Mouse (Mus musculus) adrenal gland, postnatal 14 days (tissue): ENCODE results near the gene Dnaja1. TPM values are rescaled to one million over a fixed set of nuclear protein-coding genes. Genes with fewer than 3 reads are reported as not detected.

Experiments used
- DNase-seq: peaks from one replicate; pipeline ENCODE4 v3.0.0; 2021; ENCODE audit warnings: mixed read lengths
- microRNA-seq, 2 experiments: library from miRNA; unstranded; fragments of <30 nt; microRNA quantifications; one replicate each; pipeline ENCODE4 v1.2.0; 2021
- total RNA-seq: library from RNA; stranded (reverse); gene quantifications from 2 replicates; pipeline ENCODE4 v1.2.3, GENCODE M21; 2021

The Dnaja1 gene
- total RNA-seq, 1 experiment from 2014 or later: 409 TPM

GRCm38 (mm10) chr4:40735351-40735750 lies 13.4 kb downstream of the Dnaja1 start:
- no peak for DNase-seq

GRCm38 (mm10) chr4:40757157-40757779 lies 35.3 kb downstream of the Dnaja1 start:
- DNase-seq: peak; percentile 57

DNA sequence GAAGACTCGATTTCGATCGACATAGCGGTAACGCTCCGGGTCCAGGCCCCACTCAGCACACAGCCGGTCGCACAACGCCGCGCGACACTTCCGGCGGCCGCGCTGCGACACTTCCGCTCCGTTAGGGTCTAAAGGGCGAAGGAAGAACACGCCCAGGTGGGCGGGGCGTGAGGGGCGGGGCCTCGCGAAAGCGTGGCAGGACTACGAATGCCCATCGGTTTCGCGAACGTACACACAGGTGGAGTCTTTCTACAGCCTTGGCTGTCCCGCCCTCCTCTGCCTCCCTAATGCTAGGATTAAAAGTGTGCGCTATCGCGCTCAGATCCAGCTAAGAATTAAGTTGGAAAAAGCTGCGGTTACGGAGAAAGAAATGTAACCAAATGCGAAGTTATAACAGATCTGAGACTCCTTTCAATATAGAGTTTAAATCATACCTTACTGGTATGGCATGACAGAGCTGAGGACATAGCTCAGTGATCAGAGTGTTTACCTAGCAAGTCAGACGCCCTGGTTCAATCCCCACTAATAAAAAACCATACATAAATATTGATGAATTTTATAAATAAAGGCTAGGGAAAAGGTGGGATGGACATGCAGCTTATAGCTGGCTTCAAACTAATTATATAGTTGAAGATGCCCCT lies 36.0 kb downstream of the Dnaja1 start, which contains the start of gene Smu1:
TSS of gene Smu1 (minus strand) at position 144 of the 641 bp plus-strand sequence.
- peak; percentile 98 for DNase-seq

DNA sequence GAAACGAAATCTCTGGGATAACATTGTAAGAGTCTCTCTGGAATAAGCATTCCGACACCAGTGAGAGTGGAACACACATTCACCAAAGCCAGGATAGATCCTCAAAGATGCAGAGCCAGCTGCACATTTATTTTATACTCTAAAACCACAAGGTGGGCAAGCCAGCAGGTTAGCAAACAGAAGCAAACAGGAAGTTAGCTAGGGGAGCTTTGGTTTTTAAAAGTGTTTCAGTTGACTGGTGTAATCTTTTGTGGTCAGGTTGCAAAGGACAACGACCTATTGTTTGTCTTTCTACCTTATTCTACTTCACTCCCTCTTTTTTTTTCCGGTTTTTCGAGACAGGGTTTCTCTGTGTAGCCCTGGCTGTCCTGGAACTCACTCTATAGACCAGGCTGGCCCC lies 37.9 kb downstream of the Dnaja1 start:
- DNase-seq: no peak

DNA sequence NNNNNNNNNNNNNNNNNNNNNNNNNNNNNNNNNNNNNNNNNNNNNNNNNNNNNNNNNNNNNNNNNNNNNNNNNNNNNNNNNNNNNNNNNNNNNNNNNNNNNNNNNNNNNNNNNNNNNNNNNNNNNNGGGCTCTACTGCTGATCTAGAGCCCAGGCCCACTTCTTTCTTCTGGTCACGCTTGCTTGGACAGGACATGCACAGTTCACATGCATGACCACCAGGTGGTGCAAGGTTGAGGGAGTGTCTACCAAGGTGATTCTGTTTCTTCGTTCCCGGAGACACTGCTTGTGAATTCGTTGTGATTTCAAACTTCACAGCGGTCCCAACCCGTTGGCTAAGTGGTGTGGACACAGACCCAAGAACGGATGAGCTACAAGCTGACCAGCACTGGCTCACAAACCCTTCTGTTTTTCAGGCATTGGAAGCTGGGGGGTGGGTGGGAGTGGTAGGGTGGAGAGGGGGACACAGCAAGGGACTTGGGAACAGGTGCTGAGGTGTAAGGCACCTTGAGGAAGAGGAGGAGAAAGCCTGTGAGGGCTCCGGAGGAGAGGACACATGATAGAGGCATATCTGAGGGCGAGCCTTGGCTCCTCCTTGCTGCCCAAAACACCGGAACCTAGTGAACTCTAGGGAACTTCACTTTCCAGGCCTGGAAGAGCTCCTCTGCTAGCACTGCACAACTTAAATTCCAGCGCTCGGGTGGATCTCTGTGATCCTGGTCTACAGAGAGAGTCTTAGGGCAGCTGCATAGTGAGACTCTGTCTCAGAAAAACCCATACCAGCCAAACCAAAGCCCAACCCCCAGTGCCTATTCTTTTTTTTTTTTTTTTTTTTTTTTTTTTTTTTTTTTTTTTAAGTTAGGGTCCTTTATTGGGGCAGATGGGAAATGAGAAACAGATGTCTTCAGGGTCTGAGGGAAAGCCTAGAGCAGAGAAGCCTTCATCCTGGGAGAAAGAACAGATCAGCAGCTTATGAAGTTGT lies 52.6 kb downstream of the Dnaja1 start:
- DNase-seq: peak; percentile 90

- no peak for DNase-seq
Observed at GRCm38 (mm10) chr4:40776416-40776815, 54.5 kb downstream of the Dnaja1 start.

GRCm38 (mm10) chr4:40777116-40777515 lies 55.2 kb downstream of the Dnaja1 start:
- no peak for DNase-seq

- DNase-seq: peak; percentile 35
Observed at GRCm38 (mm10) chr4:40778656-40779055, 56.7 kb downstream of the Dnaja1 start.

- peak; percentile 60 for DNase-seq
Observed at GRCm38 (mm10) chr4:40781143-40781542, 59.2 kb downstream of the Dnaja1 start.

- no peak for DNase-seq
Observed at GRCm38 (mm10) chr4:40781797-40782495, 60.0 kb downstream of the Dnaja1 start.

- no peak for DNase-seq
Observed at GRCm38 (mm10) chr4:40783049-40783448, 61.1 kb downstream of the Dnaja1 start.

- peak; percentile 47 for DNase-seq
Observed at GRCm38 (mm10) chr4:40784556-40785169, 62.7 kb downstream of the Dnaja1 start.

DNA sequence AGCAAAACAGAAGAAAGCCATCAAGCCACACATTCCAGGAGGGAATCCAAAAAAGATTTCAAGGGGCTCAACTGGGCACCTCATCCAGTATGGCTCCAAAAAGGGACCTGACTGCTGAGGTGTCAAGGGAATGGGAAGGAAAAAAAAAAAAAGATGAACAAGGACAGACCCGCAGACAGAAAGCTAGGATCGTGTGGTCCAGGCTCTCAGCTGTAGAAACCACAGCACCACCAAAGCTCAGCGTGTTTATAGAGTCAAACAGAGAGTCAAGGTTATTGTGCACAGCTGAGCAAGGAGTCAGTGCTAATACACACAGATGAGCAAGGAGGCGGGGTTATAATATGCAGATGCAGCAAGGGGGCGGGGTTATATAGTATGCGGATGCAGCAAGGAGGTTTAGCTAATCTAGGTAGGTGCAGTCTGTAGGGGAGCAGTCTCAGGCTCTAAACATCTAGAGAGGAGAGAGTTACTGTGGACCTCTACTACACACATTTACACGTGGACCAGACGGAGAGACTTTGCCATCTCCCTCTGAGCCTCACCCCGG lies 63.7 kb downstream of the Dnaja1 start:
- no peak for DNase-seq

DNA sequence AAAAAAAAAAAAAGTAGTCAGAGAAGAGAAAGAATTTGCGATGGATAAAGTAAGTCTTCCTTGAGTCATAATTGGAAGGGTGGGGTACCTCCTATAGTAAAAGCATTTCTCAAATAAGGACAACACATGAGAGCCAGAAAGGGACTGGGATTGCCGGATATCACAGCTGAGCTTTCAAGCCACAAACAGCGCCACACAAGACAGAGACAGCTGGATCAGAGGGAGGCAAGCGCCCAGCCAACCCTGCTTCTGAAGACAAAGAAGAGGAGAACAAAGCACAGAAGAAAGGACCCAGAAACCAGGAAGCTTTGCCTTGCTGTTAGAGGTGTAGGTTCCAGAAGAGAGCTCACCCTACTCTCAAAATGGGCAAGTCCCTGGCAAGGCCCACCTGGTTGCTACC lies 64.6 kb downstream of the Dnaja1 start:
- no peak for DNase-seq

Small RNAs within 50 kb of the gene (microRNA-seq; reads per million reads assigned to microRNA genes)
- gene Mir207: 0 reads per million in 2 experiments

Other genes with a start within 250 kb of the Dnaja1 start
- 0.15 TPM in 1 of 2 replicates, not detected in the other for gene Tmem215, start 250.0 kb upstream of the Dnaja1 start, total RNA-seq
- 17.8 and 18.6 TPM in 2 replicates for gene Aptx, start 19.0 kb upstream of the Dnaja1 start, total RNA-seq
- 55.8 and 62.3 TPM in 2 replicates for gene Smu1, start 35.8 kb downstream of the Dnaja1 start, total RNA-seq
- 69.4 and 70.5 TPM in 2 replicates for gene B4galt1, start 131.9 kb downstream of the Dnaja1 start, total RNA-seq
- 2.3 and 2.8 TPM in 2 replicates for gene Spink4, start 197.9 kb downstream of the Dnaja1 start, total RNA-seq
- gene Bag1, start 226.1 kb downstream of the Dnaja1 start, total RNA-seq: 247 and 248 TPM in 2 replicates
- gene Chmp5, start 226.3 kb downstream of the Dnaja1 start, total RNA-seq: 74.8 and 78.5 TPM in 2 replicates
- gene Nfx1, start 248.8 kb downstream of the Dnaja1 start, total RNA-seq: 63.1 and 69.5 TPM in 2 replicates